Mouse (Mus musculus) cerebellum, postnatal 36 days (tissue): ENCODE measurements around the gene Lnpk.

Experiments
- DNase-seq, 2 experiments: peaks; one replicate each; pipeline ENCODE4 v3.0.0; 2021 to 2022; ENCODE audit warnings: mixed read lengths in 2 of 2

Lnpk gene

DNA sequence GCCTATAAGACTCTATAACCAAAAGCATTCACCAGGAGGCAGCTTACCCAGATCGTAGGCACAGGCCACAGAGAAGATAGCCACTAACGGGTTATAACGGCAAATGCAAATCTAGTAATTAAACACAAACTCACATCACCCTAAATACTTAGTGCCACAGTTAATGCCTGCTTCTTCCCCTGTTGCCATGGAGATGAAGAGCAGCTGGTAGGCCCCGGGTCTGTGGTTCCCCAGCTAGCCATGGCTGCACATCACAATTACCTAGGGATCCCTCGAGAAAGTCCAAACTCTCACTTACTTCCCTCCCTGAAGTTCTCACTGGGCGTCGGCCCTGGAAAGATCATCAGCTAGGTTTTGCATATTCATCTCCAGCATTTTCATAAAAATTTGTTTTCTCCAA lies 90.8 kb downstream of the Lnpk start:
- no peak for DNase-seq

DNA sequence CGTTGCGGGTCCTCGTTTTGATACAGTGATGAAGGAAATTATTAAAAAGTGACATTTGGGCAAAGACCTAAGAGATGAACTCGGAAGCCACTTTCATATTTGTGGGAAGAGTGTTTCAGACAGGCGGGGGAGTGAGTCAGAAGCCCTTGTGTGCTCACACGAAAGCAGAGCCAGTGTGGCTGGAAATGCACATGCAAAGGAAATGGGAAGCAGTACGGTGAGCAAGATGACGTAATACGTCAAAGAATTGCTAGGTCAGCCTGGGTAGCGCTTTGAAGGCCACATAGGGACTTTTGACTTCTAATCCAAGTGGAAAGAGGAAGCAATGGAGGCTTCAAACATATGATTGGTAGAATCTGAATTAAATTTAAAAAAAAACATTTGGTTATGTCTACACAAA lies 96.6 kb downstream of the Lnpk start:
- no peak for DNase-seq

DNA sequence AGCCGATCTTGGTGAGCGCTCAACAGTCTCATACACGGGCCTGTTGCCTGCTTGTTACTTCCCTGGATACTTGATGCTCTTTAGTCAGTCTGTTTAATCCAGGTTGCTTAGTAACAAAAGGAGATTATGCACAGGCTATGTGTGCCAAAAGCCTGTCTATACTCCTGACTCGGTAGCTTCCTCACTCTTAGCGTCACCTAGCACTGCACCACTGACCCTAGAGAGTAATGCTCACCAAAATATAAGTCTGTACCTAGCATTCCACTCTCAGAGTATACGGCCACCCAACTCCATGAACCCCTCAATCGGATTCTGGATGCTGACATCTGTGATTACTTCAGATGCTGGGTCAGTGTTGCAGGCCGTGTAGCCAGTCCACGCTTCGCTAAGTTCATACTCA lies 97.1 kb downstream of the Lnpk start:
- no peak for DNase-seq
